Mouse (Mus musculus): Measurements from ENCODE around the gene Wdr82. TPM values are rescaled to one million over a fixed set of nuclear protein-coding genes. Genes with fewer than 3 reads are reported as not detected.

Wdr82 gene
- total and polyA plus RNA-seq, 2 experiments from 2014 or later: 14.3 to 122 TPM

- Histone ChIP-seq H3K9ac (replicated peaks; ENCODE audit: low read depth, low read length) (no peak overlapping the region), H3K4me3 (ENCODE audit: low read depth, low read length) (no peak overlapping the region), H3K4me1 (ENCODE audit: control insufficient read depth, insufficient read depth) (no peaks in the 10 kb centered on the region), H3K36me3 (replicated peaks; ENCODE audit: control insufficient read depth, insufficient read depth, low read length) (no peaks in the 10 kb centered on the region), H3K27me3 (ENCODE audit: control insufficient read depth, insufficient read depth, low read length) (no peaks in the 10 kb centered on the region), H3K9me3 (replicated peaks; ENCODE audit: control insufficient read depth, low read length) (no peaks in the 10 kb centered on the region), H3K4me2 (ENCODE audit: low read depth, low read length) (no peak overlapping the region), H3K27ac (ENCODE audit: low read depth) (no peak overlapping the region)
- DNase-seq (ENCODE audit: low spot score): no peak
- no peak for ATAC-seq (ENCODE audit: insufficient read depth, low read depth)
- 70% methylated on average over 10 of the region's 10 CpGs for WGBS
- TF ChIP-seq EP300 (IDR thresholded peaks at IDR 0.05; ENCODE audit: low read depth) (no peak), CTCF (IDR thresholded peaks at IDR 0.05; ENCODE audit: low read depth) (no peak)
Measured at GRCm38 (mm10) chr9:106137671-106138216, 33.0 kb upstream of the Wdr82 start.

GRCm38 (mm10) chr9:106139763-106140162, 31.0 kb upstream of the Wdr82 start:
- no peak overlapping the region for H3K9ac ChIP-seq (replicated peaks; ENCODE audit: low read depth, low read length)
- H3K27ac ChIP-seq (ENCODE audit: low read depth): no peak overlapping the region
- DNase-seq (ENCODE audit: low spot score) (no peak), ATAC-seq (ENCODE audit: insufficient read depth, low read depth) (no peak)
- no peak overlapping the region for H3K4me3 ChIP-seq (ENCODE audit: low read depth, low read length)
- no peaks in the 10 kb centered on the region for H3K4me1 ChIP-seq (ENCODE audit: control insufficient read depth, insufficient read depth)
- WGBS: 48% methylated on average over 10 of the region's 10 CpGs
- no peaks in the 10 kb centered on the region for H3K9me3 ChIP-seq (replicated peaks; ENCODE audit: control insufficient read depth, low read length)
- no peaks in the 10 kb centered on the region for H3K27me3 ChIP-seq (ENCODE audit: control insufficient read depth, insufficient read depth, low read length)
- TF ChIP-seq EP300 (IDR thresholded peaks at IDR 0.05; ENCODE audit: low read depth): no peak
- no peak for TF ChIP-seq CTCF (IDR thresholded peaks at IDR 0.05; ENCODE audit: low read depth)
- no peak overlapping the region for H3K4me2 ChIP-seq (ENCODE audit: low read depth, low read length)
- no peaks in the 10 kb centered on the region for H3K36me3 ChIP-seq (replicated peaks; ENCODE audit: control insufficient read depth, insufficient read depth, low read length)

DNA sequence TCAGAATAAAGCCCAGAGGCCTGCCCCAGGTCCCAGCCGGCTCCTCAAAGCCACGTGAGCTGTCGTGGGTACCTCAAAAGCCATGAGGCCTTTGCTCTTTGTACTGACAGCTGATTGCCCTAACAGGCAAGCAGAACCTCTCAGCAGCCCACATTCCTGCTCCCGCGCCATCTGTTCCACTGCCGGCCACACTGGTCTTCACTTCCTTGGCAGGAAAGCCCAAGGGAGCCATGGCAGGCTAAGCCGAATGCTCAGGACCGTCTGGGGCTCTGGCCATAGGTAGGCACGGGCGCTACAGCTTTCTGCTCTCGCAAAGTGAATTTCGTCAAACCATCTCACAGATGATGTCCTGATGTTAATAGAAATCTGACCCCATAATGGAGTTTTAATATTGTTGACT, 28.8 kb upstream of the Wdr82 start:
- Histone ChIP-seq H3K4me2 (ENCODE audit: low read depth, low read length) (no peak overlapping the region), H3K4me3 (ENCODE audit: low read depth, low read length) (no peak overlapping the region), H3K4me1 (ENCODE audit: control insufficient read depth, insufficient read depth) (no peaks in the 10 kb centered on the region), H3K27me3 (ENCODE audit: control insufficient read depth, insufficient read depth, low read length) (peaks cover 3% of the 10 kb centered on the region; the same call in 1 of the 2 replicates), H3K36me3 (replicated peaks; ENCODE audit: control insufficient read depth, insufficient read depth, low read length) (no peaks in the 10 kb centered on the region), H3K27ac (ENCODE audit: low read depth) (no peak overlapping the region), H3K9me3 (replicated peaks; ENCODE audit: control insufficient read depth, low read length) (no peaks in the 10 kb centered on the region), H3K9ac (replicated peaks; ENCODE audit: low read depth, low read length) (no peak overlapping the region)
- DNase-seq (ENCODE audit: low spot score) (no peak), ATAC-seq (ENCODE audit: insufficient read depth, low read depth) (no peak)
- TF ChIP-seq EP300 (IDR thresholded peaks at IDR 0.05; ENCODE audit: low read depth): no peak
- TF ChIP-seq CTCF (IDR thresholded peaks at IDR 0.05; ENCODE audit: low read depth): no peak
- 75% methylated on average over 12 of the region's 12 CpGs for WGBS

GRCm38 (mm10) chr9:106144176-106144575, 26.6 kb upstream of the Wdr82 start:
- H3K4me2 ChIP-seq (ENCODE audit: low read depth, low read length): no peak overlapping the region
- no peak overlapping the region for H3K27ac ChIP-seq (ENCODE audit: low read depth)
- no peaks in the 10 kb centered on the region; the same call in 1 of the 2 replicates for H3K4me1 ChIP-seq (ENCODE audit: control insufficient read depth, insufficient read depth)
- H3K36me3 ChIP-seq (replicated peaks; ENCODE audit: control insufficient read depth, insufficient read depth, low read length): no peaks in the 10 kb centered on the region
- ATAC-seq (ENCODE audit: insufficient read depth, low read depth) (no peak), DNase-seq (ENCODE audit: low spot score) (no peak)
- peaks cover 25% of the 10 kb centered on the region for H3K27me3 ChIP-seq (ENCODE audit: control insufficient read depth, insufficient read depth, low read length)
- no peaks in the 10 kb centered on the region for H3K9me3 ChIP-seq (replicated peaks; ENCODE audit: control insufficient read depth, low read length)
- WGBS: 70% methylated on average over 7 of the region's 7 CpGs
- TF ChIP-seq EP300 (IDR thresholded peaks at IDR 0.05; ENCODE audit: low read depth) (no peak), CTCF (IDR thresholded peaks at IDR 0.05; ENCODE audit: low read depth) (no peak)
- no peak overlapping the region for H3K4me3 ChIP-seq (ENCODE audit: low read depth, low read length)
- no peak overlapping the region for H3K9ac ChIP-seq (replicated peaks; ENCODE audit: low read depth, low read length)

DNA sequence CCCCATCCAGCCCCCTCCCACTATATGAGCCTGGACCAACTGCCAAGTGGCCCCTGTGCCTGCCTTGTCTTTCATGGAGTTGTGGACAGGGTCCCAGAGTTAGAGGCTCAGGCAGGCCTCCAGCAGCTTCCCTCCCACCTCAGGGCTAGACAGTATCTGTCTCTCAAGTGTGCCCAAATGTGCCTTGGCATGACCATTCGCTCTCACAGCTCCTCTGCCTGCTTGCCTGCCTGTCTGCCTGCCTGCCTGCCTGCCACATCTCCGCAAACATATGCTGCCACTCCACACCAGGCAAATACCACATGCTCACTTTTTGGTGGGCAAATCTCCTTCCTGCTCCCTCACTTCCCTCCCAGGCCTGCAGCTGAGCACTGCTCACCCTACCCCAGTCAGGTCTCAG, 25.1 kb upstream of the Wdr82 start:
- Histone ChIP-seq H3K4me3 (ENCODE audit: low read depth, low read length) (no peak overlapping the region), H3K4me1 (ENCODE audit: control insufficient read depth, insufficient read depth) (no peaks in the 10 kb centered on the region; the same call in 1 of the 2 replicates)
- TF ChIP-seq EP300 (IDR thresholded peaks at IDR 0.05; ENCODE audit: low read depth): no peak
- TF ChIP-seq CTCF (IDR thresholded peaks at IDR 0.05; ENCODE audit: low read depth): no peak

GRCm38 (mm10) chr9:106147281-106147680, 23.4 kb upstream of the Wdr82 start:
- no peak for ATAC-seq (ENCODE audit: insufficient read depth, low read depth)
- TF ChIP-seq EP300 (IDR thresholded peaks at IDR 0.05; ENCODE audit: low read depth) (no peak), CTCF (IDR thresholded peaks at IDR 0.05; ENCODE audit: low read depth) (no peak)

More for the DNA sequence above, 25.1 kb upstream of the Wdr82 start:
- H3K27ac ChIP-seq (ENCODE audit: low read depth): no peak overlapping the region
- peaks cover 39% of the 10 kb centered on the region for H3K27me3 ChIP-seq (ENCODE audit: control insufficient read depth, insufficient read depth, low read length)
- DNase-seq (ENCODE audit: low spot score) (no peak), ATAC-seq (ENCODE audit: insufficient read depth, low read depth) (no peak)
- no peak overlapping the region for H3K4me2 ChIP-seq (ENCODE audit: low read depth, low read length)
- WGBS: 49% methylated on average over 2 of the region's 2 CpGs
- H3K9ac ChIP-seq (replicated peaks; ENCODE audit: low read depth, low read length): no peak overlapping the region
- no peaks in the 10 kb centered on the region for H3K36me3 ChIP-seq (replicated peaks; ENCODE audit: control insufficient read depth, insufficient read depth, low read length)
- H3K9me3 ChIP-seq (replicated peaks; ENCODE audit: control insufficient read depth, low read length): no peaks in the 10 kb centered on the region

More at GRCm38 (mm10) chr9:106147281-106147680, 23.4 kb upstream of the Wdr82 start:
- H3K36me3 ChIP-seq (replicated peaks; ENCODE audit: control insufficient read depth, insufficient read depth, low read length): no peaks in the 10 kb centered on the region
- no peaks in the 10 kb centered on the region for H3K9me3 ChIP-seq (replicated peaks; ENCODE audit: control insufficient read depth, low read length)
- no peaks in the 10 kb centered on the region; the same call in 1 of the 2 replicates for H3K4me1 ChIP-seq (ENCODE audit: control insufficient read depth, insufficient read depth)
- no peak overlapping the region for H3K27ac ChIP-seq (ENCODE audit: low read depth)
- H3K4me2 ChIP-seq (ENCODE audit: low read depth, low read length): no peak overlapping the region
- H3K9ac ChIP-seq (replicated peaks; ENCODE audit: low read depth, low read length): no peak overlapping the region
- no peak for DNase-seq (ENCODE audit: low spot score)
- no peak overlapping the region for H3K4me3 ChIP-seq (ENCODE audit: low read depth, low read length)
- peaks cover 48% of the 10 kb centered on the region for H3K27me3 ChIP-seq (ENCODE audit: control insufficient read depth, insufficient read depth, low read length)
- WGBS: 15% methylated on average over 5 of the region's 5 CpGs

All from heart, postnatal 0 days (tissue).